Mouse (Mus musculus) midbrain, embryonic 11.5 days (tissue): Measurements from ENCODE around the gene Msn. TPM values are rescaled to one million over a fixed set of nuclear protein-coding genes. Genes with fewer than 3 reads are reported as not detected.

Experiments used
- ATAC-seq: fragments of 200-750 bp; cut with Nextera tagmentation; 2 replicates; pipeline ENCODE4 v1.8.0; 2017; ENCODE audit warnings: moderate TSS enrichment, moderate library complexity; ENCODE audit not compliant: low FRiP score
- DNase-seq: peaks from one replicate; pipeline ENCODE4 v3.0.0; 2015; ENCODE audit warnings: low spot score; ENCODE audit errors: missing footprints
- H3K27ac ChIP-seq: fragments of 300-500 bp; sonication (generic); 2 replicates; pipeline ENCODE4 v1.5.1; 2014; ENCODE audit warnings: low read depth, low read length
- H3K27me3 ChIP-seq: fragments of 300-500 bp; sonication (generic); 2 replicates; pipeline ENCODE4 v1.6.1; 2014; ENCODE audit warnings: mild to moderate bottlenecking, low read length, moderate library complexity, mixed read lengths; ENCODE audit not compliant: control insufficient read depth, insufficient read depth
- H3K36me3 ChIP-seq: fragments of 300-500 bp; sonication (generic); 2 replicates; pipeline ENCODE4 v1.6.1; 2014; ENCODE audit warnings: mild to moderate bottlenecking, low read length, moderate library complexity, mixed read lengths; ENCODE audit not compliant: control insufficient read depth, insufficient read depth
- H3K4me1 ChIP-seq: fragments of 300-500 bp; sonication (generic); 2 replicates; pipeline ENCODE4 v1.6.1; 2014; ENCODE audit warnings: low read length; ENCODE audit not compliant: control insufficient read depth, insufficient read depth
- H3K4me2 ChIP-seq: fragments of 300-500 bp; sonication (generic); 2 replicates; pipeline ENCODE4 v1.6.1; 2014; ENCODE audit warnings: mild to moderate bottlenecking, moderate library complexity
- H3K4me3 ChIP-seq: fragments of 300-500 bp; sonication (generic); 2 replicates; pipeline ENCODE4 v1.5.1; 2014; ENCODE audit warnings: low read depth, low read length
- H3K9ac ChIP-seq: fragments of 300-500 bp; sonication (generic); 2 replicates; pipeline ENCODE4 v1.6.1; 2014; ENCODE audit warnings: low read length
- H3K9me3 ChIP-seq: fragments of 300-500 bp; sonication (generic); 2 replicates; pipeline ENCODE4 v1.6.1; 2016; ENCODE audit warnings: low read length; ENCODE audit not compliant: control insufficient read depth
- WGBS: fragments of 180-500 bp; shearing (Covaris S2); extraction: QIAGEN DNeasy Blood & Tissue Kit; methylation state at CpG from one replicate; pipeline ENCODE4 v1.1.7; 2014; 5-methylcytosine and 5-hydroxymethylcytosine counted together
- polyA plus RNA-seq: library from polyadenylated mRNA; unstranded; fragments of >200 nt; fragmentation: Nextera tagmentation; extraction: Ambion mirVana; gene quantifications from 2 replicates; pipeline ENCODE4 v1.2.1, GENCODE M21; 2014

Gene Msn
- polyA plus RNA-seq, result 119 and 120 TPM in 2 replicates

- 18% methylated on average over 43 of the region's 44 CpGs for WGBS
- no peak within 1 kb of the TSS for H3K27ac ChIP-seq
- H3K4me3 ChIP-seq, result peak within 1 kb of the TSS; percentile 46
- no peaks in the 10 kb centered on the region for H3K4me1 ChIP-seq
- no peaks in the 10 kb centered on the region for H3K9me3 ChIP-seq
- H3K9ac ChIP-seq, result peak within 1 kb of the TSS; percentile 66
- no peaks in the 10 kb centered on the region for H3K36me3 ChIP-seq
- no peaks in the 10 kb centered on the region for H3K27me3 ChIP-seq
- ATAC-seq, result peak; percentile 88
- peak; percentile 93 for DNase-seq
- H3K4me2 ChIP-seq, result peak within 1 kb of the TSS; percentile 53
Observed at GRCm38 (mm10) chrX:96095509-96096499, at the start of gene Msn. TSS of gene Msn (plus strand) at chrX:96096042.

DNA sequence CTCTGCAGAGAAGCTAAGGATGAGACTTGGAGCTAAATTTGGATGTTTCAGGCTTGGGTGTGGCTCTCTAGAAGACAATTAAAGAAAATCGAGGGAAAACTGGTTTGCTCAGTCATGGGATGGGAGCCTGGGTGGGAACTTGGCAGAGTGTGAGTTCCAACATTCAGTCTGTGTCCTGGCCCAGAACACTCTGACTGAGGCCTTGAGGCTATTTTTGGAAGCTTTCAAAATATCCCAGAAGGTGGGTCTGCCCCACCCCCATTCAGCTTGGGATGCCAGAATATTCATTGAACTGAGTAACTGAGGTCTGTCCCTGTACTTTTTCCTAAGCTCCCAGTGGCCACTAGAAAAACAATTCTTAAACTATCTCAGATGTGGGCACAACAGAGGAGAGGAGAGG lies 43.0 kb upstream of the Msn start:
- H3K4me2 ChIP-seq, result no peak overlapping the region
- 82% methylated on average over 1 of the region's 1 CpGs for WGBS
- H3K9ac ChIP-seq, result no peak overlapping the region
- no peak for ATAC-seq
- no peak overlapping the region for H3K27ac ChIP-seq
- H3K36me3 ChIP-seq, result no peaks in the 10 kb centered on the region
- no peaks in the 10 kb centered on the region for H3K27me3 ChIP-seq
- H3K4me3 ChIP-seq, result no peak overlapping the region
- no peak for DNase-seq
- H3K9me3 ChIP-seq, result no peaks in the 10 kb centered on the region
- no peaks in the 10 kb centered on the region for H3K4me1 ChIP-seq

- Histone ChIP-seq H3K9me3 (no peaks in the 10 kb centered on the region), H3K36me3 (no peaks in the 10 kb centered on the region), H3K4me1 (no peaks in the 10 kb centered on the region), H3K4me2 (no peak overlapping the region), H3K27ac (no peak overlapping the region), H3K9ac (no peak overlapping the region), H3K27me3 (no peaks in the 10 kb centered on the region), H3K4me3 (no peak overlapping the region)
- ATAC-seq, result no peak
- no peak for DNase-seq
Observed at GRCm38 (mm10) chrX:96077747-96078146, 18.1 kb upstream of the Msn start.

DNA sequence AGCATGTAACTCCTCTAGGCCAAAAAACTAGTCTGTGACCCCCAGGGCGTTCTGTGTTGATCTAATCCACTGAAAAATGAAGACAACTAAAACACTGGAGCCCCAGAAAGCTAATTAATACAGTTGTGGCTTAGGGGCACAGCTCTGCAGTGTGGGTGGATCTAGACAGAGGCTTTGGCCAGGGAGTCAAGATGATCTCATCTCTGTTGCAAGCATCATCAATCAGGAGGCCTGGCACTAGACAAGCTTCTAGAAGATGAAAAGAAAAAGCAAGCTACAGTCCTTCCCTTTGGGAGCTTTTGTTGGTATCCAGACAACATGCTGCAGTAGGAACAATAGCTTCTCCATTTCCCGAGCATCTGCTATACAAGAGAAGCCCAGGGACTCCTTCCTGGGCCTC lies 9.6 kb upstream of the Msn start:
- no peaks in the 10 kb centered on the region for H3K9me3 ChIP-seq
- no peak for DNase-seq

GRCm38 (mm10) chrX:96096513-96097210 lies 820 bp downstream of the Msn start:
- no peaks in the 10 kb centered on the region for H3K9me3 ChIP-seq
- H3K27ac ChIP-seq, result no peak overlapping the region
- ATAC-seq (peak; percentile 60), DNase-seq (peak; percentile 88)
- H3K4me3 ChIP-seq, result peak overlapping the region; percentile 46
- 20% methylated on average over 15 of the region's 15 CpGs for WGBS
- H3K4me2 ChIP-seq, result peak overlapping the region; percentile 53
- H3K9ac ChIP-seq, result peak overlapping the region; percentile 66
- no peaks in the 10 kb centered on the region for H3K36me3 ChIP-seq
- no peaks in the 10 kb centered on the region for H3K4me1 ChIP-seq
- H3K27me3 ChIP-seq, result no peaks in the 10 kb centered on the region

More for the DNA sequence above, 9.6 kb upstream of the Msn start:
- no peaks in the 10 kb centered on the region for H3K4me1 ChIP-seq
- 23% methylated on average over 2 of the region's 2 CpGs for WGBS
- H3K4me3 ChIP-seq, result no peak overlapping the region
- no peaks in the 10 kb centered on the region for H3K27me3 ChIP-seq
- ATAC-seq, result no peak
- no peaks in the 10 kb centered on the region for H3K36me3 ChIP-seq
- no peak overlapping the region for H3K9ac ChIP-seq
- no peak overlapping the region for H3K4me2 ChIP-seq
- H3K27ac ChIP-seq, result no peak overlapping the region

GRCm38 (mm10) chrX:96097491-96097970 lies 1.7 kb downstream of the Msn start:
- WGBS, result 38% methylated on average over 5 of the region's 5 CpGs

DNA sequence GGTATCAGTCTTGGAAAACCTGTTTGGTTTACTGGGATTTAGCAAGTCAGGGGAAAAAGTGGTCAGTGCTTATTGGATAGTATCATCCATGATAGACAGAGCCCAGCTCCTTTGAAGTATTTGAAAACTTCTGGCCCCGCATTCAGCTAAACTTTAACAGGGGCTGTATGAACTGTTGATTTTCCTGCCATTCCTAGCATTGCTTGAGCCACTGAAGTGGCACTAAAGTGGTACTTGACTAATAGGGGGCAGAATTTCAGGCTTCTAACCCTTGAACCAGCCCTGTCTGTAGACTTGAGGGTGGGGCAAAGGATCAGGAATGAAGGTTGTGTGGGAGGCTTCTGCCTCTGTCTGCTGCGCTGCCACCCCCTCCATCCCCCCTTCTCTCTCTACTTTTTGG lies 3.2 kb downstream of the Msn start:
- no peaks in the 10 kb centered on the region for H3K9me3 ChIP-seq
- no peak overlapping the region for H3K9ac ChIP-seq
- no peak overlapping the region for H3K4me2 ChIP-seq
- no peak overlapping the region for H3K27ac ChIP-seq
- DNase-seq (no peak), ATAC-seq (no peak)
- H3K36me3 ChIP-seq, result no peaks in the 10 kb centered on the region
- no peaks in the 10 kb centered on the region for H3K27me3 ChIP-seq
- no peak overlapping the region for H3K4me3 ChIP-seq
- no peaks in the 10 kb centered on the region for H3K4me1 ChIP-seq
- WGBS, result 83% methylated on average over 2 of the region's 2 CpGs

More at GRCm38 (mm10) chrX:96097491-96097970, 1.7 kb downstream of the Msn start:
- H3K4me3 ChIP-seq, result peak overlapping the region; percentile 46; the same call in 1 of the 2 replicates
- ATAC-seq (no peak), DNase-seq (no peak)
- no peaks in the 10 kb centered on the region for H3K36me3 ChIP-seq
- H3K27ac ChIP-seq, result no peak overlapping the region
- H3K4me1 ChIP-seq, result no peaks in the 10 kb centered on the region
- peak overlapping the region; percentile 53 for H3K4me2 ChIP-seq
- H3K27me3 ChIP-seq, result no peaks in the 10 kb centered on the region
- H3K9ac ChIP-seq, result peak overlapping the region; percentile 66; the same call in 1 of the 2 replicates
- no peaks in the 10 kb centered on the region for H3K9me3 ChIP-seq

- Histone ChIP-seq H3K9ac (no peak overlapping the region), H3K4me2 (no peak overlapping the region), H3K9me3 (no peaks in the 10 kb centered on the region), H3K4me3 (no peak overlapping the region), H3K4me1 (no peaks in the 10 kb centered on the region), H3K27ac (no peak overlapping the region), H3K36me3 (no peaks in the 10 kb centered on the region), H3K27me3 (no peaks in the 10 kb centered on the region)
- 87% methylated on average over 3 of the region's 3 CpGs for WGBS
- ATAC-seq (no peak), DNase-seq (no peak)
Observed at GRCm38 (mm10) chrX:96107427-96108291, 11.8 kb downstream of the Msn start.
